Mouse (Mus musculus) urinary bladder, adult 18-20 months (tissue): ENCODE measurements at regions not wholly inside any gene's neighbourhood (a gene's known extent, or its start where the extent isn't known, plus 50 kb on each side); places are given as distances from the start of the nearest gene placed in this dataset.
A peak's percentile ranks its signal among the peaks of the same experiment; 100 is the strongest.
"Not testable (repeated sequence)": the region's sequence is repeated elsewhere in the genome, so short reads cannot be mapped to it uniquely, and the experiment has no call there.

Experiments used
- DNase-seq, 2 experiments: peaks; one replicate each; pipeline ENCODE4 v3.0.0; 2022; ENCODE audit warnings: low spot score in 2 of 2, mixed read lengths in 2 of 2

DNA sequence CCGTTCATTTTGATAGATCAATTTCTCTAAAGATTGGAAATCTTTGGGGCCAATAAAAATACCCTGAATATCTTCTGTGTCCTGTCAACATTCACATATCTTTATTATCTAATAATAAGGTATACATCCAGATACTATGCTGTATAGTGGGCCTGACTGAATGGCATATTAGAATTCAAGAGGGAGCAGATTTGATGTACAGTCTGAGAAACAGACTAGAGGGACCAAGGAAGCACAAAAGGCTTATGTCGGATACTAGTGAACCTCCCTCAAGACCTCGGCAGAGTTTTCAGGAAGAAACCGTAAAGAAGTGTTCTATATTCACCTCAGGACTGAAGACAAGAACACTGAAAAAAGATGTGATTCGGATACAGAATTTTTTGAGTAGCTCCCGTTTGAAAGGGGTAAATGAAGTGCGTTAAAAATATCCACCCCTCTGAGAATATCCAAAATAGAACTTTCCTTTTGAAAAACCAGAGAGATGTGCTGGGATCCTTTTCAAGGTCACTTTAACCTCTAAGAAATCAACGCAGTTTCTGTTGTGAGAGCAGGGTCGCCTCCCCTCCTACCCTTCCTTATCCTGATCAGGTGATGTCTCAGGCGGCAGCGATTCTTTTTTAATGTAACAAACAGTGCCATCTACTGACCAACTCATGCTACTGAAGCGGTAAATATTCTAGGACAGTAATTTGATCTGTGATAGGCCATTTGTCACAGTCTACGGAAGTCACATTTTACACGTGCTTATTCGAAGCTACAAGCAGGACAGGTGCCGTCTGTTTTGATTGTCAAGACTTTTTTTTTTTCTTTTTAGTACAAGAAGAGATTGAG is 485.1 kb upstream of the Hsf2 start:
- peak; percentile 4 to 5 for DNase-seq

DNA sequence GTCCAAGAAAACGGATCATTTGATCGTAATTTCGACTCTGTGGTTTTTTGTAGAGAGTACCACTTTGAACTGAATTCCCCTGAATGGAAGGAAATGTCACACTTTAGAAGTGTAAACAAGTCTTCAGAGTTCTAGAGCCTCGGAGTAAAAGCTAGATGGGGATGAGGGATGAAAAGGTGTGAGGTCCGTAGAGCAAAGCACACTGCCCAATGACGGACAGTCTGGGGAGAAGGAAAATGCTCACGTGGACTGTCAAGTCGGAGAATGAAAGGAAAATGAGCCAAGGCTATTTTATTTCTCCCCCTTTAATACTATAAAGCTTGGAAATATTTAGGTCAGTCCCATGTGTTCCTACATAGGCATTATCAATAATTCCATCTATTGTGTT is 484.5 kb upstream of the Hsf2 start:
- DNase-seq = no peak

DNA sequence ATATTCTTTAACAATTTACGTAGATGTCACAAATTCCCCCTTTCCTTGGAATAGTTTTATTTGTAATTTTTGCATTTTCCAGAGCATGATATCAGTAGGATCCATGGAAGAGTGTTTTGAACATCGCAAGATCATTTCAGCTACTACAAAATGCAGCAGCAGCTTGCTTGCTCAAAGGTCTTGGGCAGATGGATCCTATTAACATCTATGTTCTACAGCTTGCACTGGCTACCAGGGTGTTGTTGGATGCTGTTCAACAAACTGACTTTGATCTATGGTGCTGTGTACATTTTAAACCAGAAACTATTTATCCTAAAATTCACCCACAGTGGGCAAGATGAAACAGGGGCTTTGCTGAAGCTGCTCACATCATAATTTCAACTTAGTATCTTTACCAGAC is 448.5 kb upstream of the Hsf2 start:
- no peak for DNase-seq

- no peak for DNase-seq
Observed at GRCm38 (mm10) chr10:57040201-57040600, 446.0 kb upstream of the Hsf2 start.

- no peak for DNase-seq
Observed at GRCm38 (mm10) chr10:57046021-57046420, 440.2 kb upstream of the Hsf2 start.

GRCm38 (mm10) chr10:57046891-57047290 is 439.3 kb upstream of the Hsf2 start:
- DNase-seq = no peak

GRCm38 (mm10) chr10:57047719-57048118 is 438.5 kb upstream of the Hsf2 start:
- no peak for DNase-seq

DNA sequence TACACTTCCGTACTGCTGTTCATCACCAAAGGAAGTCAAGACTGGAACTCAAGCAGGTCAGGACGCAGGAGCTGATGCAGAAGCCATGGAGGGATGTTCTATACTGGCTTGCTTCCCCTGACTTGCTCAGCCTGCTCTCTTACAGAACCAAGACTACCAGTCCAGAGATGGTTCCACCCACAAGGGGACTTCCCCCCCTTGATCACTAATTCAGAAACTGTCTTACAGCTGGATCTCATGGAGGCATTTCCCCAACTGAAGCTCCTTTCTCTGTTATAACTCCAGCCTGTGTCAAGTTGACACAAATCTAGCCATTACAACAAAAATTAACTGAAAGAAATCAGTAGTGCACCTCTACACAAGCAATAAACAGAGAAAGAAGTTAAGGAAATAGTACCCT is 432.8 kb upstream of the Hsf2 start:
- DNase-seq = not testable (repeated sequence)

DNA sequence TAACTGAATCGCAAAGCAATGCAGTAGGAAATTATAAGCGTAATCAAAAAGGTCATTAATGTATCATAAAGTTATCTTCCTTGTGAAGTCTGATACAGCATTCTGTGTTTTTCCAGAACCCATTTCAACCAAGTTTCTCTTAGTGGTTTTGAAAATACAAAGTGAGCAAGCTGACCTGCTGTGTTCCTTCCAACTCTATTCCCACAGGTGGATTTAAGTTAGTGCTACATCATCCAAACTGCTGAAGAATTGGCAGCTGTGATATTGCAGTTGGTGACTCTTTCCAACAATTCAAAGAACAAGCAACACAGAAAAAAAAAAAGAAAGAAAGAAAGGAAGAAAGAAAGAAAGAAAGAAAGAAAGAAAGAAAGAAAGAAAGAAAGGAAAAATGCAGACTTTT is 396.1 kb upstream of the Hsf2 start:
- DNase-seq = no peak

- DNase-seq = no peak
Observed at GRCm38 (mm10) chr10:57095920-57096319, 390.3 kb upstream of the Hsf2 start.

- no peak for DNase-seq
Observed at GRCm38 (mm10) chr10:57113359-57113758, 372.8 kb upstream of the Hsf2 start.

DNA sequence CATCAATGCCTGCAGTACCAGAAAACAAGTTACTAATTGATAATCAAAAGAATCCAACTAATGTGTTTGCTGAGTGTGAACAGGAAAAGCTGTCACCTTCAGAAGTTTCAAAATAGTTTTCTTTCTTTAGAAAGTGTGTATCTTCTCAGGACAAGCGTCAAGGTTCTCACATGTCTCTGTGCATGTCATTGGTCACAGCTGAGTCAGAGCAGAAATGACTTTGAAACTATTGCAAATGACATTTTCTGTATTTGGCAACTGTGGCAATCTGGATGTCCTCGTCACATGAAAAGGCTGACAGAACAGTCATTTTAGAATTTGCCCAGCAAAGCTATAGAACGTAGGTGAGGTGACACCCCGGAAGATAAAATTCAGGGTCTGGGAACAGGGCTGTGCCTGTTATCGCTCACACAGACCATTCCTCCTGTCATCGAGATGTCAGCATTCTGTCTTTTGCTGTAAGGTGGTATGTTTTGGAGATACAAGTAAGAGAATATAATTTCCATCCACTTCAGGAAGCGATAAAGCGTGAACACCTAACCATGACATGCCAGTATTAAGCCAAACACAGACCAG is 371.4 kb upstream of the Hsf2 start:
- no peak for DNase-seq

- no peak for DNase-seq
Observed at GRCm38 (mm10) chr10:57121514-57121913, 364.7 kb upstream of the Hsf2 start.

DNA sequence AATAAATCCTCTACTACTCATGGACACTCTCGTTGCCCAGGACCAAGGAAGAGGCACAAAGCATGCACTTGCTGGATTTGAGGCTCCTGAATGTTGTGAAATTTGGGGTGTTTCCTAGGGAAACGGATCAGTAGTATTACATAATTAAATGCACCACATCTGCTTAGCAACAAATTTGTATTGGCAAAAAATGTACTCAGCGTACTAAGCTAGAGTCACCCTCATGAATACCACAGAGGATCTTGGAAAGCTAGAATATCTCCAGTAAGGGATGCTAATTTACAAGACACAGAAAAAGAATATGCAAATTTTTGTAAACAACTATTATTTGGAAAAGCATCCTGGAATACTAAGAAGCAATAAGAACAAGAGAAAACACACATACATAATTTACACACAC is 359.0 kb upstream of the Hsf2 start:
- no peak for DNase-seq

GRCm38 (mm10) chr10:57156426-57156825 is 329.8 kb upstream of the Hsf2 start:
- no peak for DNase-seq

GRCm38 (mm10) chr10:57156912-57157311 is 329.3 kb upstream of the Hsf2 start:
- DNase-seq = no peak

- DNase-seq = no peak
Observed at GRCm38 (mm10) chr10:57160546-57160945, 325.6 kb upstream of the Hsf2 start.

DNA sequence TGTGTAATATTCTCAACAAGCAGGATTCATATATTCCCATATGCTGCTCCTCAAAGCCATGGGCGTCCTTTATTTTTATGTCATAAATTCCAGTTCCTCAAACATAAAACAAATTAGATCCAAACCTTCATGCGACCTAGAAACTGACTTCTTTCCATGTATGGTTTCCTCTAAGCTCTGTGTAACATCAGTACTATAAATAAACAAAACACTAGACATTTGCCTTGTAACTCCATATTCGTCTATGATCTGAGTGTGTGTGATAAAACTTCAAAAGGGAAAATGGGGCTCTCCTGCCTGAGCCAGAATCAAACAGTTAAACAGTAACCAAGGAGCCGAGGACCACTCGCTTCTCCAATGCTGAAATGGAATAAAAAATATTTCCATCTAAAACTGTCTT is 322.8 kb upstream of the Hsf2 start:
- DNase-seq = no peak

- DNase-seq = peak in 1 of 2 experiments; percentile 12
Observed at GRCm38 (mm10) chr10:57183560-57183959, 302.6 kb upstream of the Hsf2 start.

- no peak for DNase-seq
Observed at GRCm38 (mm10) chr10:57210701-57211100, 275.5 kb upstream of the Hsf2 start.

DNA sequence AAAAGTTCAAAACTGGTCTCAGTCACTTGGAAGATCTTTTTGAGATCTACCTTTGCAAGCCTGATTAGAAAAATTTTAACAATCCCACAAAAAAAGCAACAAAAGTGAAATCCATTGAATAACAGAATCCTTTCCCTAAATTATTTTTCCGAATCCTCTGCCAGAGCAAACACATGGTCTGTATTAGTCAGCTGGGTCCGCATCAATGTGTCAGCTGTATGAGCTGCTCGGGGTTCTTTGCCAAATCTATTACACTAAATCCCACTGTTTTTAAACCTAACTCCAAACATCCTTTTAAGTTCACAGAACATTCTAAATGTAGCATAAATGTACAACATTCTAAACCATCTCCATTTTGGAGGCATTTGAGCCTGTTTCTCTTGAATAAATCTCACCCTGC is 255.1 kb upstream of the Hsf2 start:
- DNase-seq = peak in 1 of 2 experiments; percentile 16

- no peak for DNase-seq
Observed at GRCm38 (mm10) chr10:57281220-57281619, 205.0 kb upstream of the Hsf2 start.

GRCm38 (mm10) chr10:57282896-57283295 is 203.3 kb upstream of the Hsf2 start:
- peak in 1 of 2 experiments; percentile 60 for DNase-seq
